Mouse (Mus musculus): ENCODE measurements around the gene Agap1.

DNA sequence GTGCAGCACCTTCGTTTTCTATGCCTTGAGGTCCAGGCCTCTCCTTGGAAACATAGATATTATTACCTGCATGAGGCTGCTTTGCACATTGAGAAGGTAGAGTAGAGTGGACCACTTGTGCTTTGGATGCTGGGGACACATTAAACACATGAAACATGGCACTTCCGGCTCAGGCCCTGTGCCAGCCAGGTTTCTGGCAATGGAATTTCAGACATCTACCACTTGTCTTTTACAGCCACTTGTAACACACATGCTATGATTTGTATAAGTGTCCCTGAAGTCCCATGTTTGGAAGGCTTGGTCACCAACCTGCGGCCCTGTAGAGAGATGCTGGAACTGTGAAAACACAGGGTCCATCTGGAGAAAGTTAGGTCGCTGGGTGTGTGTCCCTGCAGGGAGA, 262.5 kb downstream of the Agap1 start:
- no peak for TF ChIP-seq POLR2A (IDR thresholded peaks at IDR 0.05; ENCODE audit: low read depth, low read length)
- TF ChIP-seq CTCF (conservative IDR thresholded peaks at IDR 0.05; ENCODE audit: insufficient read depth, insufficient read length, low read depth, low read length) = no peak

Measured in kidney, adult 2 months (tissue).